Mouse (Mus musculus) lung, postnatal 14 days (tissue): ENCODE measurements around the gene Acr.
A peak's percentile ranks its signal among the peaks of the same experiment; 100 is the strongest.

Source experiments
- DNase-seq: peaks from one replicate; pipeline ENCODE4 v3.0.0; 2021

Gene Acr

DNA sequence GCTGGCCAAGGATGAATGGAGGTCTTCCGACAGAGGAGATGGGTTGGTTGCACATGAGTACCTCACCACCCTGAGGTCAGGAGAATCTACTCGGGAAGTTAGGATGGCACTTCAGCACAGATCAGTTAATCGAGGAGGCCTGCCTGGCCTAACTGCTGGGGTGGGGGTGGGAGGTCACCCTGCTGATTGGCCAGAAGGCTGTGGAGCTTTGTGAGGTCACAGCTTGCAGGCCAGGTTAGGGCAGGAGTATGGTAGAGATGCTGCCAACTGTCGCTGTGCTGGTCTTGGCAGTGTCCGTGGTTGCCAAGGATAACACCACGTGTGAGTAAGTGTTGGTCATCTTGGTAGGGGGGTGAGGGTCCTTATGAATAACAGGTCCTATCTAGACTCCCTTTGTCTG lies at the start of gene Acr:
Gene Acr, plus strand, starts transcription at position 213 of the 400 bp plus-strand sequence.
- DNase-seq: no peak

DNA sequence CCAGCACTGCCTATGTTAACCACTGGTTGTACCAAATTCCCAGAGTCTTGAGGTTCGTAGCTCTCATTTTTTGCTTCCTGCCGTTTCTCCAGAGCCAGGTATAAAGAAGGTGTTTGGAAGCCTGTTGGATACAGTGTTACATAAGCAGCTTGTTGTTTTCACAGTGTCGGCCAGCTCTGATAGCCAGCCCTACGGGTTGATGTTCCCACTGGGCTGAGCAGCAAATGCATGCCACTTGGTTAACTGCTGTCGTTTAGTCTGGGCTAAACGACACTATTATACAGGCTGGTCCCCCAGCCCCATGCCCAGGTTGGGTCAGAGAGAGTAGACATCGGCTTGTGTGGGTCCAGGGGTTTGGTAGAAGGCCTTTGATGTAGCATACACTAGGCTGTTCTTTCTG lies 46.2 kb upstream of the Acr start:
- DNase-seq: no peak

DNA sequence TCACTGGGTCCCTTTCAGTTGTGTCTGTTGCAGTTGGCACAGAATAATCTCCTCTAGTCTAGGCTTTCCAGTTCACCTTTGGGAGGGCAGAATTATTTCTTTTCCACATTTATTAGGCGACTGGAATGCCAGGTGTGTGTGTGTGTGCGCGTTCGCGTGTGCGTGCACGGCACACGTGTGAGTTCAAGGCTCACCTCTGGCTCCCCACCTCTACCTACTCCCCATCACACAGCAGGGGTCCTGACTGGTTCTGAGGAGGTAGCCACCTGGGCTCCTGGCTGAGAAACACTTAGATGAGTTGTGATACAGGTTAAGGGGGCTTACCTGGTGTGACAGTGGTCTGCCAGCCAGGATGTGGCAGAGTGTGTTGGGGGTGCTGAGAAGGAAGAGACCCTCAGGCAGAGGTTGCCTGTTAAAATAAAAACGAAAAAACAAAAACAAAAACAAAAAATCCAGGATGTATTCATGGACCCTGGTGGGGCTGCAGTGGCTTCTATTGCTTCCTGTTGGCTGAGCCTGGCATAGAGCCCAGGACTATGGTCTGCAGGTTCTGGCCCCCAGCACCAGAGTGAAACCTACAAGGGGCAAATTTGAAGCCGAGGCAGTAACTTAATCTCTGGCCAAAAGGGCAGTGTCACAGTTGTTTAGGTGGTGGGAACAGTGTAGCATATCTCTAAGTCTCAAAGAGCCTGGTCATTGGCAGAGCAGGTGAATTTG lies 45.4 kb upstream of the Acr start:
- no peak for DNase-seq

DNA sequence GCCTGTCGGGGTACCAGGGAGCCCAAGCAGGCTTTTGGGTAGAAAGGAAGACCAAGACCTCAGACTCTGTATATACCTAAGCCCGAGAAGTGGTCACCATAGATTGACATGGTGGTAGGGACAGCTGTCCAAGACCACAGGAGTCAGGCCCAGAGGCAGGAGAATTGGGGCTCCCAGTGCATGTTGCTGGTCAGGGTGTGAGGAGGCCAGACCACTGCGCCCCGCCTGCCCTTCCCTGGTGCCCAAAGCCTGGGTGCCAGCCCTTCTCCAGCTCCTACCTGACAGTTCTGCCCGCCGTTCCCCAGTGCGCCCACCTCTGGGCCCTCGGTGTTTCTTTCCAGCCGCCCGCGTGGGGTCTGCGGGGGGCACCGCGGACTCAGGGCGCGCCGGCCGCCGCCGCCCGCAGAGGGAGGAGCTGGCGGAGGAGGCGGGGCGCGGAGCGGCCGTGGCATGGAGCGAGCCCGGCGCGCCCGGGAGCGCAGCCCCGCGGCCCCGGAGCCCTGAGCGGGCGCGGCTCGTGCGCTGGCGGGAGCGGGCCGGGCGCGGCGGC lies 44.8 kb upstream of the Acr start:
- no peak for DNase-seq

DNA sequence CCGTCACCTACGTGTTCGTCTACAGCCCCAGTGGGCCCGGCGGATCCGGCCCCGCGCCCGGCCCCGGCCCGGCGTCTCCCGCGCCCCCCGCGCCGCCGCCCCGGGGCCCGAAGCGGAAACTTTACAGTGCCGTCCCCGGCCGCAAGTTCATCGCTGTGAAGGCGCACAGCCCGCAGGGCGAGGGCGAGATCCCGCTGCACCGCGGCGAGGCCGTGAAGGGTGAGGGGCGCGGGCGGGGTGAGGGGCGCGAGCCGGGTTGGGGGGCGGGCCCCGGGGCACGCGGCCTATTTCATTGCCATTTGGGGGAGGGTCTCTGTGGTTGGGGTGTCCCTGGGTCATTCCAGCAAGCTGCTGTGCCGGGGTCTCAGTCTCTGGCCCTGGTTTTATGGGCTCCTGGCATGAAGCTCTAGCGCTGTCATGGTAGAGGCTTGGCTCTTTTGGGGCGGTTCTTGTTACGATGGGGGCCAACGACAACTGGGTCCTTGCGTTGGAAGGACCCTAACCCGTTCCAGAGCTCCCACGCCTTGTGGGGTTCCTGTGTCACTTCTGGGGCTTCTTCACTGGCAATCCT lies 44.0 kb upstream of the Acr start:
- DNase-seq: no peak

DNA sequence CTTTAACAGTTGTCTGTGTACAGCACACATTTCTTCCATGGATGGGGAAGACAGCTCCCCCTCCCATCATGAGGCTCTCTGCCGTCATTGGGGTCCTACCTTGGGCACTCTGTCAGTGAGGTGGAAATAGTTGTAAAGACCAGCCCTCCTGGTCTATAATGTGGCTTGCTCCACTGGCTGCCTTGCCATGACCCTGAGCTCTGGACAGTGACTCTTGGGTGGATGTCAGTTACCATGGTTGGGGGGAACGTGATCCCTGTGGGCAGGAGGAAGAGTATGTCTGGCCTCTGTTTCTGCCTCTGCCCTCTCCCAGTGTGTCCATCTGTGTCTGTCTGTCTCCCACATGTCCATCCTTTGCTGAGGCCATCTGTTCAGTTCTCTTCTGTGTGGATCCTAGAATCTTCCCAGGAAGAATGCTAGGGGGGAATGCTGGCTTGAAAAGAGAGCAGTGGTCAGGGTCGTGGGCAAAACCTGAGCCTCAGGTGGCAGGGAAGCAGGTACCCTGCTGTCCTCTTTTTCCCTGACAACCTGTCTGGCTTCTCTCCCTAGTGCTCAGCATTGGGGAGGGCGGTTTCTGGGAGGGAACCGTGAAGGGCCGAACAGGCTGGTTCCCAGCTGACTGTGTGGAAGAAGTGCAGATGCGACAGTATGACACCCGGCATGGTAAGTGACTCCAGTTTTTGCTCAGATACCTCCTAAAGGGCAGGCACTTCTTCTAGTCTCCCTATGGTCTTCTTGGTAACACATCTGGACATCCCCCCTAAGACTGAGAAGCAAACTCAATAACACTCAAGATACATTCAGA lies 43.3 kb upstream of the Acr start:
- DNase-seq: no peak

DNA sequence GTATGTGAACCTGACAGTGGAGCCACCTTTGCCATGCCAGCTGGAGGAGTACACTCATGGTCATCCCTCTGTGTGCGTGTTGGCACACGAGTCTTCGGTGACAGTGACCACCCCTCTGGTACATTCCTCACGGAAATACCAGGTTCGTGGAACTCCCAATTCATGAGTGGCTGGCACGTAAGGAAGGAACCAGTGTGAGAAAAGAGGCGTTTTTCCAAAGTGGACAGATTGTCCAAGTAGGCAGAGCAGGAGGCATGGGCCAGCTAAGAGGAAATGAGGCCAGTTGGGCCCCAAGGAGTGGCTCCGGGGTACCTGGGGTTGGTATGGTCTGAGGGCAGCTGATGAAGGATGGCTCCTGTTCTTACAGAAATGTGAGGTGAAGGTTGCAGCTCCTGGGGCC lies 42.7 kb upstream of the Acr start:
- no peak for DNase-seq

DNA sequence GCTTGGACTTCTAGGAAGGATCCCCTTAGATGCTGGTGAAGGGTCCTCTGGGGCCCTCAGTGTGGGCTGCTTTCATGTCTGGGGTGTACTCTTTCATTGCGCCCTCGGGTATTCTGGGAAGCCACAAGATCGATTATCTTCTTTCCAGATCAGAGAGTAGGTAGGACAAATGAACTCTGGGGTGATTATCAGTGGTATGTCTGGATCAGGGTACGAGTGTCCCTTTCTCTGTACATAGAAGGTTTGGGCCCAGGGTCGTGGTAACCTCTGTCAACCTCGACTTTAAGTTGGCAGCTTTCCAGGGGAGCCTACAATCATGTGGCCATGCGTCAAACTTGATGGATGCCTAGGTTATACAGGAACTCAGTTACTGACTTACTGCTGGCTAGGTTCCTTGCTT lies 42.2 kb upstream of the Acr start:
- DNase-seq: no peak

DNA sequence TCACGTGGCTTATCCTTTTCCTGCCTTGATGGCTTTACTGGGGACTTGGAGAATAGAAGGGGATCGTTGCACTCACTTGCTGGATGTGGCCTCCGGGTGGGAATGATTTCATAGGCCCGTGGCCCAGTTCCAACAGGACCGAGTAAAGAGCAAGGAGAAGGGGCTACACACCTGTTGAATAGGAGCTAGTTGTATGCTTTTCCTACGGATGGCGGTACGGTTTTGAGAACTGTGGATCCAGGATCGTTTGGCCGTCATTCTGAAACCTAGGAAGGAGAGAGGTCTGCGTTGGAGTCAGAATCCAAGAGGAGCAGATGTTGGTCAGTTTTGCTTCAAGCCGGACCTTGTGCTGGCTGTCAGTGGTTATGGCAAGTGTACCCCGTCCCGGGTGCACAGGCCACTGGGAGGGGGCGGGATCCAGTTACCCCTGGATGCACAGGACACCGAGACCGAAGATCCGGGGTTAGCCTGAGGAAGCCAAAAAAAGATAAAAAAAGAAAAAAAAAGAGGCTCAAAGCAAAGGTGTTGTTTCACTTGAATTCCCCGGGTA lies 41.3 kb upstream of the Acr start:
- DNase-seq: no peak

DNA sequence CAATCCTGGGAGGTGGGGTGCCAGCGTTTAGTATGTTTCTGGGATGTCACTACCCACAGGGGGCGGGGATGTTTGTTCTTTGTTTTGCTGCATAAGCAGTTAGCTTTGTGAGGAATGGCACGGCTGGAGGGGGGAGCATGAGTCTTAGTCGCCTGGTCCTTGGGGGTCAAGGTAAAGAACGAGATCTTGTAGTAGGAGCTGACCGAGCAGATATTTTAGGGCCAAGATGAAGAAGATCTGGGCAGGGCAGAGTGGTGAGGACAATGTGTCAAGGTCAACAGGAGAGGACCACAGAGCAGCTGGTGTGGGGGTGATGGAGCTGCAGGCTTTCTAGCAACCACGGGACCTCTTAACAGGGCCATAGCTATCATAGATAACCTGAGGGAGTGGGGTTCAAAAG lies 40.7 kb upstream of the Acr start:
- no peak for DNase-seq

DNA sequence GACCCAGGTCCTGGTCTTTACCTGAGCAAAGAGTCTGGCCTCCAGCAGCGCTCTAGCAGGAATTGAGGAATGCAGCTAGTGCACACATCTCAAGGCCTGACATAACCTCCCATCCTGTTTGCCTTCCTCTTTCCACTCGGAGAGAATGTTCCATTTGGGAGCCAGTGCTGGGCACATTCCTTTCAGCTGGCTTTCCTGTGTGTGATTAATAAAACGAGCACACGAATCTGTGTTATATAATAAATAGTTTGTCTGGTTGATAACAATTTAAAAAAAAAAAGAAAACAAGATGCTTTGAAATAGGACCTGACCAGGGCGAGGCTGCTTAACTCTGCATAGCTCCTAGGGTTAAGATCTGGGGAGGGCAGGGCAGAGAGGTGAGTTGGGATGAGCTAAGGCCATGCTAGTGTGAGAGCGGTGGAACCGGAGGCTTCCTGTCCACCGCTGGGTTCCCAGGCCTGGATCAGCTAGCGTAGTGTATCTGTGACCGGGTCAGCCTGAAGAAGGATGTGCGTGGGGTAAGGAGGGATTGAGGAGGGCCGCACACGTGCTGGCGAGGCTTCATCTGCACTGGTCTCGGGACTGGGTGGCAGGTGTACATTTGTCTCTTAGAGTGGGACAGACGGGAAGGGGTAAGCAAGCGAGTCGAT lies 39.8 kb upstream of the Acr start:
- DNase-seq: no peak

DNA sequence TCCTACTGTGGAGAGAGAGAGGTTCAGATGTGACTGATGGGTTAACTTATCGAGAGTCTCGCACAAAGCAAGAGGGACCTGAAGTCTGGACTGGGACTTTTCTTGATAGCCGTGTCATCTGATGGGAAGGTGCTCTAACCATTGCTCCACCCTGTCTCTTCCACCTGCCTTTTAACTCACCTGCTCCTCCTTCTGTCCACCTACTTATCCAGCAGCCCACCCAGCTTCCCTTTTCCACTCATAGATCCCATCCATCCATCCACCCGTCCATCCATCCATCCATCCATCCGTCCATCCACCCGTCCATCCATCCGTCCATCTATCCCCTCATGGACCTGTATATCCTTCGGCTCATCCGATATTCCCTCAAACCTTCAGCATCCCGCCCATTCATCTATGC lies 39.2 kb upstream of the Acr start:
- no peak for DNase-seq

DNA sequence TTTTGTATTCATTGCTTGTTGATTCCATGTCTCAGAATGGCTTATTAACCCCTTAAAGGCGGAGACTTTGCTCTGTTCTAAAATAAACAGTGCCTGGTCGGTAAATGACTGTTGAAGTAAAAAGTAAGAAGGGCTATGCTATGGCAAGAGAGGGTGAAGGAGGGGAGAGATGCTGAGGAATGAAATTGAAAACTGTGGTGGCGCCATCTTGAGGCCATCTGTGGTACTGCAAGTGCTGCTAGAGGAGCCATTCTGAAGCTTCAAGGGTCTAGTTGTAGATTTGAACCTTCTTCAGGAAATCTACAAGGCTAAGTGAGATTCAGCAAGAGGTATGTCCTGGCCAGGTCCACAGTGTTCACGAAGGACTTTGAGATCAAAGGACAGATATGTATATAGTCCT lies 37.8 kb upstream of the Acr start:
- peak; percentile 63 for DNase-seq

DNA sequence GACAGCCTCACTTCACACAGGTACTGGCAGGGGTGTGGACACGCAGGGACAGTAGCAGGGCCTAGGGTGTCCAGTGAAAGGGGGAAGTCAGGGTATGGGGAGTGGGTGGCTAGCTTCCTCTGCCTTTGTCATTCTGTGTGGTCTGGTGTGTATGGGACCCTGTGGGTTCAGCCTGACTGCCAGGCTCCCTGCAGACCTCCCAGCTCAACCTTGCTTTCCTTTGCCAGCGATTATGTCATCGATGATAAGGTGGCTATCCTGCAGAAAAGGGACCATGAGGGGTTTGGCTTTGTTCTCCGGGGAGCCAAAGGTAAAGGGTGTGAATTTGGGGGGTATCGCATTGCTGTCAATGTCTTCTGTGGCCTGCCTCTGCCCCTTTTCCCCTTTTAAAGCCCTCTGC lies 36.7 kb upstream of the Acr start:
- DNase-seq: no peak

DNA sequence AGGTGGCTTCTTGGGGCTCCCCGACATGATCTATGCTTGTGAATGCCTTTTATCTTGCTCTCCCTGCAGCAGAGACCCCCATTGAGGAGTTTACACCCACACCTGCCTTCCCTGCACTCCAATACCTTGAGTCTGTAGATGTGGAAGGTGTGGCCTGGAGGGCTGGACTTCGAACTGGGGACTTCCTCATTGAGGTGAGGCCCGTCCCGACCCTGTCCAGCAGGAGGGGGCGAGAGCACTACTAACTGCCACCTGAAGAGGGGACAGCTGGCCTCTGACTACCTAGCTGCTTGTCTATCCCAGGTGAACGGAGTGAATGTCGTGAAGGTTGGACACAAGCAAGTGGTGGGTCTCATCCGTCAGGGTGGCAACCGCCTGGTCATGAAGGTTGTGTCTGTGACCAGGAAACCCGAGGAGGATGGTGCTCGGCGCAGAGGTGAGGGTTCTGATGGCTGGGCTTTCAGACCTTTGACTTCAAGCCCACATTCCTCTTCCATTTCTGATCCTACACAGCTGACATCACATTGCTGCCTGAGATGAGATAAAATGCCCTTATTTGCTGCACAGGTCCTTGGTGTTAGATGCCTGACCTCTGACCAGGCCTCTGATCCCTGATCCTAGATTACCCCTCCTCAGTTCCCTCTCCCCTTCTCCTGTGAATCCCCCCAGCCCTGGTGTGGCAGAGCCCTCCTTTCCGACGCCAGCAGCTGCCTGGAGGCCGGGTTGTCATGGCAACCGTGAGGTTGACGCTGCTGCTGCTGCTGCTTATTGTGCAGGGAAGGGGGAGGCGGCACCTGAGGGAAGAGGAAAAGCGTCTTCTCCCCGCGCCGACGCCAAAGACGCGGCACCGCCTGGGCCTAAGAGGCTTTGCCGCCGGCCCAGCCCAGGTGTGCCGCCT lies 35.9 kb upstream of the Acr start:
- DNase-seq: no peak

DNA sequence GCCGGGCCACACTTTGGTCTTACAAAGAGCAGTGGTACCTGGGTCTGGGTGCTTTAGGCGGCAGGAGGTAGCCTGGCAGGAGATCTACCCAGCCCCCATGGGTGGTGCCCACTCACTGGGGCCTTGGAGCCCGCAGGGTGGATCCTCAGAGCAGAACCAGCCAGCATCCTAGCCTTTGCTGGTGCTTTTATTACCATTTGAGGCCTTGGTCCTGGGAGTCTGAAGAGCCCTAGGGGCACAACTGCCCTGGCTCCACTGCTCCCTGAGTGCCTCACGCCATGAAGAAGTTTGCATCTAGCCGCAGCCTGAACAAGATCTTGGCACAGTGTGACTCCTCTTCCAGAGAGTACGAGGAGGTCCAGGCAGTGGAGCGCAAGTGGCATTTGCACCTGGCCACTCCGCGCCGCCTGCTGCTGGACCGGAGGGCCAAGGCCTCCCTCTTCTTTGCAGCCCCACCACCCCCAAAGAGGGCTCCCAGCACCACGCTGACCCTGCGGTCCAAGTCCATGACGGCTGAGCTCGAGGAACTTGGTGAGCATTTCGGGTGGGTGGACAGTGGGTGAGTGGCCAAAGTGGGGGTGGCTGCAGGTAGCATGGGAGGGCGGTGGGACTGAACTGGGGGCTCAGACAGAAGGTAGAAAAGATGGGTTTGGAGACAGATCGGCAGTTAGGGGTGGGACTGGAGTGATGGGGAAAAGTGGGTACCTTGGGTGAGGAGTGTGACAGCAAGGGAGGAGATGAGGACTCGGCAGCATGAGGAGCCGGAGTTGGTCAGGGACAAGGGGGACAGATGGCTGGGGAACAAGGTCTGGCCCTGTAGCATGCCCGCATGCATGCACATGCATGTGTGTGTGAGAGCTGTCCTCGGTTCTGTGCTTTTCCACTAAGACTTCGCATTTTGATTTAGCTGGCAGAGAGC lies 34.9 kb upstream of the Acr start:
- DNase-seq: no peak

DNA sequence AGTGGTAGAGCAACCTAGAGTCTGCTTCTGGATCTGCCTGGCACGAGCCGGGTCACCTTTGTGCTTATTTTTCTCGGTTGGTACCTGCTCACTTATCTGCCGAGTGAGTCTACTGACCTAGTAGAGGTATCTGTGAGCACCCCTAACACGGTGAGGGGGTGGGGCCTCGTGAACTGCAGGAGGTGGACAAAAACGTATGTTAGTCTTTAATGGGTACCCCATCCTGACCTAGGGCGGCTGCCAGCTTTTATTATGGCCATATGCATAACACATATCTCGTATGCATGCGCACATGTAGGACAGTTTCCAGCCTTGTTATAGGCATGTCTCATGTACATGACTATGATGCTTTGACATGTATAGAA lies 34.3 kb upstream of the Acr start:
- no peak for DNase-seq

DNA sequence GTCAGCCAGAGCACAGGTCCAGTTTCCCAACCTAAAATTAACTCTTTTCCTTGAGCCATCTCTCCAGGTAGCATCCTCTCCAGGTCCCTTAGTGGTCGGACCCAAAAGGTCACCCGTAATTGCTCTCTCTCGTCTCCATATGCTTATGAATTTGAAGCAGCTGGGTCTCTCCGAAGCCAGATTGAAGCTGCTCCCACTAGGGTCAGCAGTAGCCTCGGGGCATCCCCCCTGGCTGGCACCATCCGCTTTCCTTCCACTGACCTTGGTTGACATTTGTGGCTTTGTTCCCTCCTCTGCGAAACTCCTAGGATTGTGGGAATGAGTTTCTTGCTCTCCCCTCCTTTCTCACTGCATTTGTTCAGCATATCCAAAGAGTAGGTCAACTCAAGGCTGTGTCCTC lies 24.0 kb upstream of the Acr start:
- no peak for DNase-seq

DNA sequence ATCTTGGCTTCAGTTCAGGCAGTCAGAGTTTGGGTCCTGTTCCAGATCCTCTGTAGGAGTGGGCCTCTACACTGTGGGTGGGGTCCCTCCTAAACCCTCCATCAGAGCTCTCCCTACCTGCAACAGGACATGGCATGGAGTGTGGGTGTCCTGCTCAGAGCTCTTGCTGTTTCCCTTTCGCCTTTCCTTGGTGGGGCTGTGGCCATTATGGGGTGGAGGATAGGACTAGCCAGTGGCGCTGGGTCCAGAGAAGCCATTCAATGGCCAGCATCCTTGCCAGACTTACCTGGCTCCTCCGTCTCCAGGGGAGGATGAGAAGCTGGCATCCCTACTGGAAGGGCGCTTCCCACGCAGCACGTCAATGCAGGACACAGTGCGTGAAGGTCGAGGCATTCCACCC lies 20.8 kb upstream of the Acr start:
- no peak for DNase-seq

DNA sequence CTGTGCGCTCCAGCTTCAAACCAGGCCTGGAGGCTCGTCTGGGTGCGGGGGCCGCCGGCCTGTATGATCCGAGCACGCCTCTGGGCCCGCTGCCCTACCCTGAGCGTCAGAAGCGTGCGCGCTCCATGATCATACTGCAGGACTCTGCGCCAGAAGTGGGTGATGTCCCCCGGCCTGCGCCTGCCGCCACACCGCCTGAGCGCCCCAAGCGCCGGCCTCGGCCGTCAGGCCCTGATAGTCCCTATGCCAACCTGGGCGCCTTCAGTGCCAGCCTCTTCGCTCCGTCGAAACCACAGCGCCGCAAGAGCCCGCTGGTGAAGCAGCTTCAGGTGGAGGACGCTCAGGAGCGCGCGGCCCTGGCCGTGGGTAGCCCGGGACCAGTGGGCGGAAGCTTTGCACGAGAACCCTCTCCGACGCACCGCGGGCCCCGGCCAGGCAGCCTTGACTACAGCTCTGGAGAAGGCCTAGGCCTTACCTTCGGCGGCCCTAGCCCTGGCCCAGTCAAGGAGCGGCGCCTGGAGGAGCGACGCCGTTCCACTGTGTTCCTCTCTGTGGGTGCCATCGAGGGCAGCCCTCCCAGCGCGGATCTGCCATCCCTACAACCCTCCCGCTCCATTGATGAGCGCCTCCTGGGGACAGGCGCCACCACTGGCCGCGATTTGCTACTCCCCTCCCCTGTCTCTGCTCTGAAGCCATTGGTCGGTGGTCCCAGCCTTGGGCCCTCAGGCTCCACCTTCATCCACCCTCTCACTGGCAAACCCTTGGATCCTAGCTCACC lies 20.1 kb upstream of the Acr start:
- no peak for DNase-seq
